Mouse (Mus musculus): ENCODE results near the gene Hnrnpa1.

- TF ChIP-seq CTCF (IDR thresholded peaks at IDR 0.05; ENCODE audit: low read depth, low read length) = peak; percentile 55; the same call in 1 of the 2 replicates
- TF ChIP-seq POLR2A (IDR thresholded peaks at IDR 0.05; ENCODE audit: extremely low read depth, insufficient read depth, low read length) = no peak
These were observed 40.7 kb downstream of the Hnrnpa1 start for GRCm38 (mm10) chr15:103280817-103281464.
